Mouse (Mus musculus): ENCODE data around the gene Cdon. TPM values are rescaled to one million over a fixed set of nuclear protein-coding genes. Genes with fewer than 3 reads are reported as not detected.

Gene Cdon
- polyA plus RNA-seq, 1 experiment = 7.3 TPM

GRCm38 (mm10) chr9:35434340-35434739 is 13.4 kb downstream of the Cdon start:
- DNase-seq (ENCODE audit: extremely low spot score in 1 of 2, low spot score in 1 of 2) = no peak

DNA sequence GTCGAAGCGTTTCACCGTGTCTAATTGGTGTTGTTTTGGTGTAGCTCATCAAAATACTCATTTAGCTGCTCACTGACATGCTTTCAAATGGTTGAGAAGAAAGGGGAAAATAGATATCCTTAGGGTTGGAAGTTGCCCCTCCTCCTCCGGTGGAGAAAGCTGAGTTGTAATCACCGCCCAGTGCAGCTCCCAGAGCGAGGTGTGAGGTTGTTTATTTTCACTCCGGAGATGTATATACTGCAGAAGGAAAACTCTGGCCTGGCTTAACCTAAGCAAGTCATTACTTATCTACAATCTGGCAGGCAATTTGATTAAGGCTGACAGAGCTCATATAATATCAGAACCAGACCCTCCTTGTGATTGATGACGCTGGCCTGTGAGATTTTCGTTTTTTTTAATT is 14.6 kb downstream of the Cdon start:
- no peak for DNase-seq (ENCODE audit: extremely low spot score in 1 of 2, low spot score in 1 of 2)

GRCm38 (mm10) chr9:35438286-35439061 is 17.5 kb downstream of the Cdon start:
- peak; percentile 28 to 54 for DNase-seq (ENCODE audit: extremely low spot score in 1 of 2, low spot score in 1 of 2)

DNA sequence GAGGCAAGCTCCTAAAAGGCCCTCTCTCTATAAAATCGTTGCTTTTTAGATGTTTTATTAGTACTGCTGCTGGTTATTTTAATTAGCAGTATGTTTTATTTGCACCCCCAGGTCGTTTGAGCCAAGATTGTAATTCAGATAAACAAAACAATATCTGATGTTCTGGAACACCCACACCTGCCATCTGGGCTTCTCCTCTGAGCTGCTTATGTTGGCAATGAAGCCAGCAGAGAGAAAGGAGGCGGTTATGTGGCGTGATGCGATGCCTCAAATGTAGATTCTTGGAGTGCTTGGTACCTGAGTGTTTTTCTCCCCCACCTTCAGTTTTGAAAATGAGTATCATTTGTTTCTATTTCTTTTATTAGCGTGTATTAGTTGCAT is 18.1 kb downstream of the Cdon start:
- DNase-seq (ENCODE audit: extremely low spot score in 1 of 2, low spot score in 1 of 2) = peak; percentile 64 to 82

DNA sequence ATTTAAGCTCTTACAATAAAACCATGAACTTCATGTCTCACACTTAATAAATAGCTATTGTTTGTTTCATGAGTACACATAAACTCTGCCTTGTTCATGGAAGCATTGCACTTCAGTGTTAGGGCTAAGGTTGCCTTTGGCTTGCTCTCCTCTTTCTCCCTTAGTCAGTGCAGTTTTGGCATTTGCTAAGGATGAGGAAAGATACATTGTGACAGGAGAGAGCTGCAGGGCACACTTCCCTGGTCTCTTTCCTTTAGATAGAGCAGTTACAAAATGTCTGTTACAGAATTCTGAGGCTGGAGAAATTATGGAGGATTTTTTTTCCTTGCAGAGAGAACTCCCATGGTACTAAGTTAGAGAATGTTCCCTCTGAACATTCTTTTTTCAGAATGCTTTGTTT is 18.8 kb downstream of the Cdon start:
- no peak for DNase-seq (ENCODE audit: extremely low spot score in 1 of 2, low spot score in 1 of 2)

- no peak for DNase-seq (ENCODE audit: extremely low spot score in 1 of 2, low spot score in 1 of 2)
Observed at GRCm38 (mm10) chr9:35442476-35442875, 21.5 kb downstream of the Cdon start.

DNA sequence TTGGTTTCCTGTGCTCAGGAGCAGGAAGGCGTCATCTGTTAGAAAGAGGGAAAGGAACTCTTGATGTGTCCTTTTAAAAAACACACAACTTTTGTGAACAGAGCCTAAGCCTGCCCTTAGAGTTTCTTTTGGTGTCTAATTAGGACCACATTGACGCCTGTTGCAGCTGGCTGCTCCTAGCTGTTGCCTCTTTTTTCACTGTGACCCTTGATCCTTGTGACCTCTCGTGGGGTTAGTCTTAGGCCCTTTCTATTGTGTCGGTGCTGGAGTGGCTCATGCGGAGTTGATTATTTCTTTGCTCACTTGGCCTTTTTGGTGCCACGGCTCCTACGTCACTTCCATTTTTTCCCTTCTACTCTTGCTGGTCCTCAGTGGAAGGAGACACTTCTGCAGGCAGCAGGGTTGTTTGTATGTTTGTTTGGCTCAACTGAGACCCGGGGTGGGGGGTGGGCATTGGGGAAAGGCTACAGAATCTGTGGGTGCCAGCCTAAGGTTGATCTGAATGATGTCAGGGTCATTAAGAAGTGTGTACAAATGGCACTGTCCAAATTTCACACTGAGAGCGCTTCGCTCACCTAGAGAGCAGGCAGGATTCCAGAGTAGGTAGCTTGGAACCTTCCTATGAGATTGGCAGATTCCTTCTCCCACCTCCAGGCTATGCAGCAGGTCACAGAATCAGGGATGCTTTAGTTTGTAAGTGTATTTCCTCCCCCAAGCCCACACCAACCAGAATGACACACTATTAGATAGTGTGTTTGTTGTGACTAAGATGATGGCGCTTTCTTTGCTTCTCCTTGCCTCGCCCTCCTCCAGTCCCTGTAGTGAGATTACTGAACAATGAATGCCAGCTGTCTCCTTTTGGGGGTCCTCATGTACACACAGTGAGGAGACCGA is 22.9 kb downstream of the Cdon start:
- DNase-seq (ENCODE audit: extremely low spot score in 1 of 2, low spot score in 1 of 2) = no peak

- no peak for DNase-seq (ENCODE audit: extremely low spot score in 1 of 2, low spot score in 1 of 2)
Observed at GRCm38 (mm10) chr9:35444512-35444886, 23.6 kb downstream of the Cdon start.

DNA sequence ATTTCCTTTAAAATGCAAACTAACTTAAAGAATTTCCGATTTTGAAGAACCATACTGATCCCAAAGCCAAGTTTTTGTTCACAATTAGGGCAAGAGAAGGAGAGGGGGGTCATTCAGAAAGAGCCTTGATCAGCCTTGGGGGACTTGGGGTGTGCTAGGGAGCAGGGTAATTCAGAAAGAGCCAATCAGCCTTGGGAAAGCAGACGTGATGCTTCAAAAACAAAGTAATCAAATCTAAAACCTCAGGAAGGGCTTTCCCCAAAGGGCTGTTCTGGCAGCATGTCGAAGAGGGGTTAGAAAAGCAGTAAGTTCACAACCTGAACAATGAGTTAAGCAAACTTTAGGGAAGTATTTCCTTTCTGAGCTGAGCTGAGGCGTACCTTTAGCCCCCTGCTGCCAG is 26.0 kb downstream of the Cdon start:
- DNase-seq (ENCODE audit: extremely low spot score in 1 of 2, low spot score in 1 of 2) = no peak

- no peak for DNase-seq (ENCODE audit: extremely low spot score in 1 of 2, low spot score in 1 of 2)
Observed at GRCm38 (mm10) chr9:35453311-35453710, 32.4 kb downstream of the Cdon start.

- DNase-seq (ENCODE audit: extremely low spot score in 1 of 2, low spot score in 1 of 2) = no peak
Observed at GRCm38 (mm10) chr9:35459594-35459993, 38.7 kb downstream of the Cdon start.

- DNase-seq (ENCODE audit: extremely low spot score in 1 of 2, low spot score in 1 of 2) = no peak
Observed at GRCm38 (mm10) chr9:35467264-35467817, 46.4 kb downstream of the Cdon start.

DNA sequence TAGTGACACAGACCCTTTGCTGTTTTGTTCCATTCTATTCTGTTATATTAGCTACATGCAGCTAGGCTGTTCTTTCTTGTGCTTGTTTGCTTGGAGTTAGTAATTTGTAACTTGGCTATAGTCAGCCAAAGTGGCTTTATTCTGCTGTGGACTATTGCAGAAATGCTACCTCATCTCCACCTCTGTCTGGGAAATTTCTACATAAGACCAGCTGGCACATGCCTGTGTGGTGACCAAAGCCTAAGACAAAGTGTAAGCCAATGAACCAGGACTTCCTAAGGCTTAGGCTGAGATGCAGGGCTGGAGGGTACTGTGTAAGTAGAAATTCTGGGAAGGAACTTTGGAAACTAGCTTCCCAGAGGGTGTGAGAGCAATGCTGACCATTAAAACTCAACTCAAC is 48.0 kb downstream of the Cdon start:
- DNase-seq (ENCODE audit: extremely low spot score in 1 of 2, low spot score in 1 of 2) = no peak

GRCm38 (mm10) chr9:35474104-35474724 is 53.3 kb downstream of the Cdon start:
- DNase-seq (ENCODE audit: extremely low spot score in 1 of 2, low spot score in 1 of 2) = no peak

- DNase-seq (ENCODE audit: extremely low spot score in 1 of 2, low spot score in 1 of 2) = no peak
Observed at GRCm38 (mm10) chr9:35475394-35475793, 54.5 kb downstream of the Cdon start.

DNA sequence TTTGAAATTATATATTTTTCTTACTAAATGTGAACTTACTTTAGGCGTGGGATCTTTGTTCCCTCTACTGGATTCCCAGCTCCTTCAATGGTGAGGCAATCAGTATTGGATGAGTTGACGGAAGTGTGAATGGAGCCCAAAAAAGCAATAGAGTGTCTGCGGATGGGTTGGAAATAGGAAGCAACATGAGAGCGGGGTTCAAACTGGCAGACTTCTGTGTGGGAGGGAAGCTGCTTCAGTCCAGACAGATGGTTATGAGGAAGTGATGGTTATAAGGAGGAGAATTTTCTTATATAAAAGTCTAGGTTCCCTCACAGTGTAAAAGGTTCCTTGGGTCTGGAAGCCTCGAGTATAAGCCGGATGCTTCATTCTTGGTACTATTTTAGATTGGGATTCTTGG is 58.5 kb downstream of the Cdon start:
- DNase-seq (ENCODE audit: extremely low spot score in 1 of 2, low spot score in 1 of 2) = peak; percentile 34 to 66

DNA sequence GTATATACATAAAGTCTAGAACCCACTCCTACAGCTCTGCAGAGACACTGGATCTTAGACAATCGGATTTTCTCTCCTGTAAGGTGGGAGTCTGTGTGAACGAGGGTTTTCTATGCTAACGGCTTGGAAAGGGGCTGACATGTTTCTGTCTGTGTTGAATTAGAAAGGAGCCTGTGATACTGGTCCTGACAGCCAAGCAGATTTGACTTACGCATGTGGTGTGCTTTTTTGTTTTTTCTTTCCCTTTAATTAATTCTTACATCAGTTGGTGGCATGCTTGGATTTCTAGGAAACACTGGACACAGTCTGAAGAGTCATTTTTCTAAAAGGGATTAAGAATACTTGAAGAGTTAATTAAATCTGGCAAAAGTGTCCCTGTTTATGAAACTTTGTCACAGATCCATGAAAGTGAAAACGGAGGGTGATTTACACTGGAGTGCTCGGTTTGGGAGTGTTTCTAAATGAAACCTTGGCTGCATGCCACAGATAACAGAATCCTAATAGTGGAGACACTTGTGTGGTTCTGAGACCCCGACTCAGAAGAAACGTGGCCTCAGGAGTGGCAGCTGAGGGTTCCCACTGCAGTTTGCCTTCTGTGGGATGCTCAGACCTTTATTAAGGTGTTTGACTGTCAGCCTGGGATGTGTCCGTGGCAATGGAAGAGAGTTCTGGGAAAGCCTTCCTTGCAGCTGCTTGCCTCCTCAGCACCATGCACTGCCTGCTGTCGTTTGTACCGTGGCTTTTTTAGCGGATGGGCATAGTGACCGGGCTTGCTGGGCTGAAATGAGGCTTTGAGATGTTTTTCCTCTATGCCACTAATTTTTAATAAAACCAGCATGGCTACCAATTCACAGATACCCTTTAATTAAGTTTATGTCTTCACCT is 61.3 kb downstream of the Cdon start:
- no peak for DNase-seq (ENCODE audit: extremely low spot score in 1 of 2, low spot score in 1 of 2)

DNA sequence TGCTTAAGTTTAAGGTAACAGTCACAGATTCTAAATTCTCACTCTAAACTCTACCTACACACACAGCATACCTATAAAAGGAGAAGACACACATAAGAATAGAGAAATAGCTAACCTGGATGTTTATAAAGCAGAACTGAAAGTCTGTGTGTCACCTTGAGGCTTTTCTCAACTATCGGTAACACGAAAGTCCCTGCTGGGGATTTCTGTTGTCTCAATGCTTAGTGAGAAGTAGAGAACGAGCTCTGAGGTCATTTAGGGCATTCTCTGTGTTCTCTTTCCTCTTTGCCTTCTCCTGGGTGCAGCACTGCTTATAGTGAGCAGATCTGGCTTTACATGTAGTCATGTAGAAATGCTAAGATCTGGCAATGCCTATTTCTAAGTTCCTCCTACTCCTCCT is 63.0 kb downstream of the Cdon start:
- DNase-seq (ENCODE audit: extremely low spot score in 1 of 2, low spot score in 1 of 2) = no peak

DNA sequence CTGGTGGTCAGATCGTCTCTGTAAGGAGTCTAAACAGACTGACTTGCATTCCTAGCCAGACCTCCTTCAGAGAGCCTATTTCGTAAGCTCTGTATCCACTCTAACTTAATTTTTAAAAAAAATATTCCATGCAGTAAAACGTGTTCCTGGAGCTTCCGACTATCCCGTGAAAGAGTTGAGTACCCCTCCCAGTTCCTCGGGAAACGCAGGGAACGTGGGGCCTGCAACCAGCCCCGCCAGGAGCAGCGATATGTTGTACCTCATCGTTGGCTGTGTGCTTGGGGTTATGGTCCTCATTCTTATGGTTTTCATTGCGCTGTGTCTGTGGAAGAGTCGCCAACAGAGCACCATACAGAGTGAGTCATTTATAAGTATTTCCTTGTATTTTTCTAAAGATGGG is 65.7 kb downstream of the Cdon start:
- DNase-seq (ENCODE audit: extremely low spot score in 1 of 2, low spot score in 1 of 2) = no peak

DNA sequence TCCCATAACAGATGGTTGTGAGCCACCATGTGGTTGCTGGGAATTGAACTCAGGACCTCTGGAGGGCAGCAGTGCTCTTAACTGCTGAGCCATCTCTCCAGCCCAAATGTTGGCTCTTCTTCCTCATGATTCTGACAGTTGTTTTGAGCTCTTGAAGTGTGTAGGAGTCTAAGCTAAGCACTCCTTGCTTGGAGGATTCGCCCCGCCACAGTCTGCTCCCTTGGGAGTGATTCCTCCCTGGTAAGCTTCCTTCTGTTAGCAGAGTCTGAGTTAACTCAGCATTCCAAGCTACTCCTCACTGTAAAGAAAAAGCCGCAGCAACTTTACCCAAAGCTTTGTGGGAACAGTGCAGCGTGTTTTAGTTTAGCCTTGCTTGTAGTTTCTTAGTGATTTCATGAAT is 67.6 kb downstream of the Cdon start:
- peak; percentile 45 to 53 for DNase-seq (ENCODE audit: extremely low spot score in 1 of 2, low spot score in 1 of 2)
